In genomic region chr5:67846361-67847224, GRCm38 (mm10) we compare ENCODE assay signal across 8 mouse cellular contexts. TPM values are rescaled to one million over a fixed set of nuclear protein-coding genes. Genes with fewer than 3 reads are reported as not detected.
DNase-seq lines count a peak whose midpoint lies in the region; ATAC-seq and TF ChIP-seq lines count a peak whose summit lies in the region.

No protein-coding gene starts in this region.

- H3K27me3 ChIP-seq in forebrain, postnatal 0 days (ENCODE audit: insufficient read depth, low read length): no peaks in the 10 kb centered on the region
- no peaks in the 10 kb centered on the region for H3K27me3 ChIP-seq in hindbrain, embryonic 11.5 days (ENCODE audit: control insufficient read depth, insufficient read depth, low read length)

- WGBS in forebrain, postnatal 0 days: under 1% methylated on average over 39 of the region's 39 CpGs
- WGBS in hindbrain, embryonic 11.5 days: 1% methylated on average over 39 of the region's 39 CpGs

- peak overlapping the region; percentile 91 for H3K27ac ChIP-seq in forebrain, postnatal 0 days (ENCODE audit: low read depth, low read length)
- H3K27ac ChIP-seq in hindbrain, embryonic 11.5 days (ENCODE audit: low read depth, low read length): peak overlapping the region; percentile 73

- no peaks in the 10 kb centered on the region for H3K36me3 ChIP-seq in forebrain, postnatal 0 days (ENCODE audit: insufficient read depth)
- no peaks in the 10 kb centered on the region for H3K36me3 ChIP-seq in hindbrain, embryonic 11.5 days (ENCODE audit: control insufficient read depth, insufficient read depth, low read length)

- peak; percentile 7 for ATAC-seq in forebrain, postnatal 0 days
- peak; percentile 0; the same call in 1 of the 2 replicates for ATAC-seq in hindbrain, embryonic 11.5 days (ENCODE audit: low FRiP score)

- H3K9ac ChIP-seq in forebrain, postnatal 0 days: peak overlapping the region; percentile 92
- H3K9ac ChIP-seq in hindbrain, embryonic 11.5 days (ENCODE audit: low read depth, low read length): peak overlapping the region; percentile 67

- peak; percentile 73 for DNase-seq in Muller cell, postnatal 12 days (ENCODE audit: inconsistent ontology term)
- DNase-seq in cerebellum, adult 18-20 months: peak; percentile 56 to 67
- DNase-seq in forebrain, postnatal 0 days: peak; percentile 81
- DNase-seq in hindbrain, embryonic 11.5 days (ENCODE audit: low spot score): peak; percentile 64
- DNase-seq in layer of hippocampus, postnatal 25 days (ENCODE audit: extremely low spot score in 1 of 2, low spot score in 1 of 2): peak; percentile 45 to 46
- DNase-seq in lung, postnatal 25 days (ENCODE audit: low spot score): peak; percentile 73
- DNase-seq in ovary, postnatal 36 days (ENCODE audit: low spot score): peak; percentile 46
- DNase-seq in thymus, postnatal 4 days: peak; percentile 70

- H3K9me3 ChIP-seq in forebrain, postnatal 0 days (ENCODE audit: low read length): no peaks in the 10 kb centered on the region
- no peaks in the 10 kb centered on the region for H3K9me3 ChIP-seq in hindbrain, embryonic 11.5 days (ENCODE audit: control insufficient read depth, low read length)

- peak; percentile 48 for TF ChIP-seq CTCF in forebrain, postnatal 0 days (IDR thresholded peaks at IDR 0.05; ENCODE audit: low read depth)

- peaks cover 38% of the 10 kb centered on the region for H3K4me1 ChIP-seq in forebrain, postnatal 0 days (ENCODE audit: insufficient read depth)
- peaks cover 4% of the 10 kb centered on the region; the same call in 1 of the 2 replicates for H3K4me1 ChIP-seq in hindbrain, embryonic 11.5 days (replicated peaks; ENCODE audit: control insufficient read depth, insufficient read depth, low read length)

- peak overlapping the region; percentile 98 for H3K4me3 ChIP-seq in forebrain, postnatal 0 days (ENCODE audit: low read depth, low read length)
- peak overlapping the region; percentile 83 for H3K4me3 ChIP-seq in hindbrain, embryonic 11.5 days (ENCODE audit: low read depth, low read length)

- H3K4me2 ChIP-seq in forebrain, postnatal 0 days (ENCODE audit: low read depth): peak overlapping the region; percentile 93
- peak overlapping the region; percentile 85 for H3K4me2 ChIP-seq in hindbrain, embryonic 11.5 days (replicated peaks; ENCODE audit: low read depth, low read length)

RNA-seq across cellular contexts. Expression of gene Atp8a1, which starts 0.6 kb away (rescaled TPM):
- 75.7 and 83.8 TPM in 2 replicates for total RNA-seq in forebrain, postnatal 0 days (2014; rRNA removed)
- polyA plus RNA-seq in forebrain, postnatal 0 days (2015; fragmentation: Nextera tagmentation; extraction: Ambion mirVana): 25.7 and 30.9 TPM in 2 replicates
- 23.6 and 24.8 TPM in 2 replicates for polyA plus RNA-seq in hindbrain, embryonic 11.5 days (2014; fragmentation: Nextera tagmentation; extraction: Ambion mirVana)
- total RNA-seq in layer of hippocampus, postnatal 25 days (2021): 100 to 1,000 TPM; 162 to 182 TPM

Comparison
In these comparisons a context has a peak if more than half of its experiments do, and no peak if none do; other contexts are left out.
1. Peak in every context shown above with its lines: DNase-seq, ATAC-seq, H3K4me3 ChIP-seq and H3K27ac ChIP-seq.